Mouse (Mus musculus) liver, embryonic 16.5 days (tissue): ENCODE measurements around the gene Scaf1. TPM values are rescaled to one million over a fixed set of nuclear protein-coding genes. Genes with fewer than 3 reads are reported as not detected.

Experiments used
- ATAC-seq: fragments of 200-750 bp; cut with Nextera tagmentation; 2 replicates; pipeline ENCODE4 v1.8.0; 2017; ENCODE audit warnings: low read depth, mild to moderate bottlenecking, moderate number of reproducible peaks, moderate library complexity
- H3K27ac ChIP-seq: fragments of 300-500 bp; sonication (generic); 2 replicates; pipeline ENCODE4 v1.5.1; 2014; ENCODE audit warnings: mild to moderate bottlenecking, low read length
- H3K27me3 ChIP-seq: fragments of 300-500 bp; sonication (generic); 2 replicates; pipeline ENCODE4 v1.6.1; 2014; ENCODE audit warnings: low read depth, low read length, mixed read lengths; ENCODE audit not compliant: control insufficient read depth, insufficient read depth
- H3K36me3 ChIP-seq: fragments of 300-500 bp; sonication (generic); 2 replicates; pipeline ENCODE4 v1.6.1; 2014; ENCODE audit warnings: mild to moderate bottlenecking; ENCODE audit not compliant: control insufficient read depth, insufficient read depth
- H3K4me1 ChIP-seq: fragments of 300-500 bp; sonication (generic); 2 replicates; pipeline ENCODE4 v1.6.1; 2014; ENCODE audit warnings: low read depth, low read length, mixed read lengths; ENCODE audit not compliant: control insufficient read depth
- H3K4me2 ChIP-seq: fragments of 300-500 bp; sonication (generic); 2 replicates; pipeline ENCODE4 v1.6.1; 2014; ENCODE audit warnings: low read depth, low read length, mixed read lengths
- H3K4me3 ChIP-seq: fragments of 300-500 bp; sonication (generic); 2 replicates; pipeline ENCODE4 v1.5.1; 2014; ENCODE audit warnings: low read depth, mild to moderate bottlenecking, low read length
- H3K9ac ChIP-seq: fragments of 300-500 bp; sonication (generic); 2 replicates; pipeline ENCODE4 v1.6.1; 2014; ENCODE audit warnings: low read depth, low read length
- H3K9me3 ChIP-seq: fragments of 300-500 bp; sonication (generic); replicated peaks from 2 replicates; pipeline ENCODE4 v1.6.1; 2016; ENCODE audit warnings: low read length; ENCODE audit not compliant: control insufficient read depth
- WGBS: fragments of 180-500 bp; shearing (Covaris S2); extraction: QIAGEN DNeasy Blood & Tissue Kit; methylation state at CpG from one replicate; pipeline ENCODE4 v1.1.7; 2014; ENCODE audit not compliant: insufficient replicate concordance; 5-methylcytosine and 5-hydroxymethylcytosine counted together
- polyA plus RNA-seq: library from polyadenylated mRNA; unstranded; fragments of >200 nt; fragmentation: Nextera tagmentation; extraction: Ambion mirVana; gene quantifications from 2 replicates; pipeline ENCODE4 v1.2.1, GENCODE M21; 2015

Gene Scaf1
- polyA plus RNA-seq, 1 experiment from 2014 or later: 9.9 TPM

DNA sequence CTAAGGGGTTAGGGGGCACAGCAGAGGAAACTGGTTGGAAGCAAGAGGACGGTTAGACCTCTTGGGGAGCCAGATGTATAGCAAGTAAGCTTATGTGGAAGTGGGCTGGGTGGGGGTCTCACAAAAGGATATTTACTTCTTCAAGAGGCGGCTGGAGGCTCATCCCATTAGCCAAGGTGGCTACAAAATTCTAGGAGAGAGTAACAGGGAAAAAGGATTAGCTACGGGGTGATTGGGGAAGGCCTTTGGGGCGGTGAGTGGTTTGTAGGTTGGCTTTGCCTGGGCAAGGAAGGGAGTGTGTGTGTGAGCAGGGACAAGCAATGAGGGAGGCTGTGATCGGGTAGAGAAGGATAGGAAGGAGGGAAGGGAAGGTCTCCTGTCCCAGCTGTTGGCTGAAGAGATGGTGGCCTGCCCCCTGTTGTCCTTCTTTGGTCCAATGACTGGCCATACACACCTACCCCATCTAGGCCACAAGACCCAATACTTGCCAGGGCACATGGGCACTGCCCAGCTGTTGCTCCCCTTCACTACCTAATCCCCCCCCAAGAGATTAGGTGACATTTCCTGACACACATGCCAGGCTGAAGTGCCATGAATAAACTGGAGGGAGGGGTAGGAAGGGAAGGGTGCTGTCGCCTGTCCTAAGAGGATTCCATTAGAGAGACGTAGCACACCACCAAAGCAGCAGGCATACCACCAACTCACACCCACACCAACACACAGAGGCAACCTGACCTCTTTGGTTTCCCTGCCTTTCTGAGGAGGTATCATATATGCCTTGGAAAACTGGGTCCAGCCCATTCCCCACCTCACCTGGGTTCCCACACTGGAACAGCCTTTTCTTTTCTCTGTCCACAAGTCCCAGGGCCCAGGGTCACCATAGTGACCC lies 32.0 kb downstream of the Scaf1 start:
- Histone ChIP-seq H3K9ac (no peak overlapping the region), H3K36me3 (peaks cover 19% of the 10 kb centered on the region), H3K4me2 (peak overlapping the region; percentile 4; the same call in 1 of the 2 replicates), H3K4me1 (peaks cover 23% of the 10 kb centered on the region), H3K27ac (no peak overlapping the region), H3K27me3 (no peaks in the 10 kb centered on the region), H3K4me3 (no peak overlapping the region), H3K9me3 (no peaks in the 10 kb centered on the region)
- no peak for ATAC-seq
- 81% methylated on average over 7 of the region's 7 CpGs for WGBS

DNA sequence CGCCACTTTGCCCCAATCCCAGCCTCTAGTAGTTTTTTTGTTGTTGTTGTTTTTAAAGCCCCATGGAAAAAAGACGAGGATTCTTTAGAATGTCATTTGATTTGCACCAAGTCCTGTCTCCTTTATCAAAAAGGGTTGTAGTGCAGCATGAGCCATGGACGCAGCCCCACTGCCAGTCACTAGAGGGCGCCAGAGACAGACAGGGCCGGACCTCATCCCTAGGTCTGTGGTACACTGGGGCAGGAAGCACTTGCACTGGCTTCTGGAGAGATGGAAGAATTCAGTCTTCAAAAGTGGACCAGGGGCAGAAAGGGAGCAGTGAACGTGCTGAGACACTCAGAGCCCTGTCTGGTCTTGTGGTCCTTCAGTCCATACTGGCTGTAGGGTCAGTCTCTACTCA lies 33.1 kb downstream of the Scaf1 start:
- H3K36me3 ChIP-seq: peaks cover 20% of the 10 kb centered on the region

DNA sequence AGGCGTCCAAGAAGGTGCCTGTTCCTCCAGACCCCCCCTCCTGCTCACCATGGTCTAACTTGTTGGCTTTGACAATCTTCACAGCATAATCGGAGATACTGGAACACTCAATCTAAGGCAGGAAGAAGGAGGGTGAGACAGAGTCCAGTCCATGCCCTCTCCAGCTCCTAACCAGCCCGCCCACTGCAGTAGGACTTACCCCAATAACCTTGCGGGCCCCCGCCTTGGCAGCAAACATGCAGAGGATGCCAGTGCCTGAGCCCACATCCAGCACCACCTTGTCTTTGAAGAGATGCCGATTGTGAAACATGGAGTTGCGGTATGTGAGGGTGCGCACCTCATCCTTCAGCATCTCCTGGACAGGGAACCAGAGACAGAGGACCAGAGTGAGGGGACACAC lies 34.6 kb downstream of the Scaf1 start:
- Histone ChIP-seq H3K4me3 (no peak overlapping the region), H3K9me3 (no peaks in the 10 kb centered on the region), H3K27ac (no peak overlapping the region), H3K27me3 (no peaks in the 10 kb centered on the region), H3K9ac (no peak overlapping the region), H3K4me1 (peaks cover 12% of the 10 kb centered on the region), H3K36me3 (peaks cover 32% of the 10 kb centered on the region), H3K4me2 (no peak overlapping the region)
- no peak for ATAC-seq
- 83% methylated on average over 8 of the region's 8 CpGs for WGBS

More for the DNA sequence above, 33.1 kb downstream of the Scaf1 start:
- Histone ChIP-seq H3K9ac (no peak overlapping the region), H3K27me3 (no peaks in the 10 kb centered on the region), H3K4me1 (peaks cover 22% of the 10 kb centered on the region), H3K4me2 (no peak overlapping the region), H3K27ac (no peak overlapping the region), H3K4me3 (no peak overlapping the region), H3K9me3 (no peaks in the 10 kb centered on the region)
- ATAC-seq: no peak
- 20% methylated on average over 6 of the region's 6 CpGs for WGBS

GRCm38 (mm10) chr7:44978300-44978699 lies 37.9 kb downstream of the Scaf1 start:
- Histone ChIP-seq H3K4me1 (peaks cover 22% of the 10 kb centered on the region), H3K9me3 (no peaks in the 10 kb centered on the region), H3K4me2 (no peak overlapping the region), H3K4me3 (no peak overlapping the region), H3K36me3 (peaks cover 33% of the 10 kb centered on the region), H3K27ac (no peak overlapping the region), H3K27me3 (no peaks in the 10 kb centered on the region), H3K9ac (no peak overlapping the region)
- no peak for ATAC-seq
- WGBS: 76% methylated on average over 3 of the region's 3 CpGs

DNA sequence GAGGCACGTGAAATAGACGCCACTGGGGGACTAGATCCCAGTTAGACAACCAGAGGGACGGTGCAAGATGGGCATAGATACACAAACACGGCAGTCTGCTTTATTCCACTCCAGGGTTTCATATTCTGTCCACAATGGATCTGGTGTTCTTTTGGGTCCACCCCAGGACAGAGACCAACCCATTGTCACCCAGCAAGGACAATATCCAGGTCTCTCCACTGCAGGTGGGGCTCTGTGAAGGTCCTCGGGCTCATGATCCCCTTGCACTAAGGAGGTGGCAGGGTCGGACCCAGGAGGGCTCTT lies 41.1 kb downstream of the Scaf1 start:
- no peaks in the 10 kb centered on the region for H3K9me3 ChIP-seq
- WGBS: 22% methylated on average over 6 of the region's 6 CpGs
- peak overlapping the region; percentile 83 for H3K27ac ChIP-seq
- ATAC-seq: no peak
- H3K27me3 ChIP-seq: no peaks in the 10 kb centered on the region
- H3K9ac ChIP-seq: 0 out of 2 replicates have a peak overlapping the region, but pooled peaks have one; percentile 14
- H3K4me3 ChIP-seq: peak overlapping the region; percentile 51; the same call in 1 of the 2 replicates
- peaks cover 32% of the 10 kb centered on the region for H3K4me1 ChIP-seq
- peak overlapping the region; percentile 71 for H3K4me2 ChIP-seq
- peaks cover 16% of the 10 kb centered on the region for H3K36me3 ChIP-seq

GRCm38 (mm10) chr7:44974383-44975116 lies 41.6 kb downstream of the Scaf1 start, which contains the start of gene Cpt1c:
TSS of gene Cpt1c (minus strand) at chr7:44974851.
- Histone ChIP-seq H3K9ac (peak within 1 kb of the TSS; percentile 55), H3K36me3 (peaks cover 16% of the 10 kb centered on the region), H3K27me3 (no peaks in the 10 kb centered on the region), H3K4me1 (peaks cover 32% of the 10 kb centered on the region), H3K27ac (peak within 1 kb of the TSS; percentile 83), H3K9me3 (no peaks in the 10 kb centered on the region), H3K4me2 (peak within 1 kb of the TSS; percentile 71), H3K4me3 (peak within 1 kb of the TSS; percentile 51)
- 4% methylated on average over 22 of the region's 22 CpGs for WGBS
- ATAC-seq: peak; percentile 54

GRCm38 (mm10) chr7:44973415-44974130 lies 42.6 kb downstream of the Scaf1 start:
- H3K4me2 ChIP-seq: peak overlapping the region; percentile 71
- no peak overlapping the region; the same call in 1 of the 2 replicates for H3K9ac ChIP-seq
- H3K4me3 ChIP-seq: peak overlapping the region; percentile 51
- no peak for ATAC-seq
- WGBS: 50% methylated on average over 14 of the region's 14 CpGs
- peaks cover 32% of the 10 kb centered on the region for H3K4me1 ChIP-seq
- no peaks in the 10 kb centered on the region for H3K27me3 ChIP-seq
- H3K9me3 ChIP-seq: no peaks in the 10 kb centered on the region
- peak overlapping the region; percentile 83 for H3K27ac ChIP-seq
- peaks cover 13% of the 10 kb centered on the region for H3K36me3 ChIP-seq

DNA sequence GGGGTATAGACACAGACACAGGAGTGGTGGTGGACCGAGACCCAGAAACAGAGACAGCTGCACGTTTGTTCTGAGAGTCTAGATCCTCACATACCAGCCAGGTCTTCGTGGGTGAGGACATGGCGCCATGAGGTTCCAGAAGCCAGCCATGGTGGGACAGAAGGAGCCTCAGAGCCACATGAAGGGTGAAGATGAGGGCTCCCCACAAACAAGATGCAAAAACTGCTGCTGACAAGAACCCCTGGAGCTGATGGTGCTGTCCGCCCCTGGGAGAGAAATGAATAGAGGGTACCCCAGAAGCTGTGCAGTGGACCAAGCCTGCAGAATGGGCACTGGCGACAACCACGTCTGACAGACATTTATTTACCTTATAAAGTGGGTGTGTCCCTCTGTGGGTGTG lies 45.0 kb downstream of the Scaf1 start:
- no peaks in the 10 kb centered on the region for H3K27me3 ChIP-seq
- WGBS: 64% methylated on average over 7 of the region's 7 CpGs
- no peak overlapping the region for H3K9ac ChIP-seq
- H3K36me3 ChIP-seq: no peaks in the 10 kb centered on the region
- ATAC-seq: no peak
- H3K27ac ChIP-seq: no peak overlapping the region
- no peak overlapping the region for H3K4me3 ChIP-seq
- H3K4me1 ChIP-seq: peaks cover 32% of the 10 kb centered on the region
- peak overlapping the region; percentile 84; the same call in 1 of the 2 replicates for H3K4me2 ChIP-seq
- no peaks in the 10 kb centered on the region for H3K9me3 ChIP-seq
